Mouse (Mus musculus): ENCODE measurements at regions not wholly inside any gene's neighbourhood (a gene's known extent, or its start where the extent isn't known, plus 50 kb on each side); places are given as distances from the start of the nearest gene placed in this dataset.

DNA sequence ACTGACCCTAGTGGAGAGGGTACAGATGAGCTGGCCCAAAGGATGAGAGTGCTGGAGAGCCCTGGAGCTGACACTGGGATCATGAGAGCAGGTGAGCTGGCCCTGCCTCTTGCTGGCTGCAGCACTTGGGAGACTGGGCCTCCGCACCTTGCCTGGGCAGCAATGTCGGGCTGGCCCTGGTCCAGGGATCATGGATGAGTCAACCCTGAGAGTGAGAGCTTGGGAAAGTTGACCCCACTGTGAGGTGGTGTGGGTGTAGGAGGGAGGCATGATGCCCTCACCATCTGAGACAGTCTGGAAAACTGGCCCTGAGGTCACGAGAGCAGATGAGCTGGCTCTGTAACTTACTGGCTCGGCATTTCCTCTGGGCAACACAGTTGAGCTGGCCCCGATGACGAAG, 140.1 kb upstream of the Cadm1 start:
- TF ChIP-seq CTCF (conservative IDR thresholded peaks at IDR 0.05 in 1 of 2, IDR thresholded peaks at IDR 0.05 in 1 of 2; ENCODE audit: low read depth in 2 of 2, low read length in 2 of 2) (no peak), TCF12 (IDR thresholded peaks at IDR 0.05; ENCODE audit: low read depth, low read length) (no peak), E2F4 (IDR thresholded peaks at IDR 0.05; ENCODE audit: insufficient replicate concordance, low read depth, low read length) (no peak), CHD1 (IDR thresholded peaks at IDR 0.05; ENCODE audit: low read depth, low read length) (no peak)
